Mouse (Mus musculus) hindbrain, embryonic 14.5 days (tissue): ENCODE data around the gene Meis2. TPM values are rescaled to one million over a fixed set of nuclear protein-coding genes. Genes with fewer than 3 reads are reported as not detected.

Experiments
- ATAC-seq: fragments of 200-750 bp; cut with Nextera tagmentation; 2 replicates; pipeline ENCODE4 v1.8.0; 2017; ENCODE audit warnings: moderate number of reproducible peaks, mild to moderate bottlenecking, moderate TSS enrichment, moderate library complexity; ENCODE audit not compliant: low FRiP score
- DNase-seq: peaks from one replicate; pipeline ENCODE4 v3.0.0-alpha.2; 2015; ENCODE audit warnings: low spot score
- H3K27ac ChIP-seq: fragments of 300-500 bp; sonication (generic); 2 replicates; pipeline ENCODE4 v1.5.1; 2014; ENCODE audit warnings: mild to moderate bottlenecking, moderate library complexity
- H3K27me3 ChIP-seq: fragments of 300-500 bp; sonication (generic); 2 replicates; pipeline ENCODE4 v1.6.1; 2014; ENCODE audit warnings: mild to moderate bottlenecking, low read length, mixed read lengths; ENCODE audit not compliant: control insufficient read depth, insufficient read depth
- H3K36me3 ChIP-seq: fragments of 300-500 bp; sonication (generic); replicated peaks from 2 replicates; pipeline ENCODE4 v1.6.1; 2014; ENCODE audit not compliant: control insufficient read depth, insufficient read depth
- H3K4me1 ChIP-seq: fragments of 300-500 bp; sonication (generic); replicated peaks from 2 replicates; pipeline ENCODE4 v1.6.1; 2014; ENCODE audit warnings: antibody characterized with exemption, low read length, mixed read lengths; ENCODE audit not compliant: control insufficient read depth, insufficient read depth
- H3K4me2 ChIP-seq: fragments of 300-500 bp; sonication (generic); replicated peaks from 2 replicates; pipeline ENCODE4 v1.6.1; 2014; ENCODE audit warnings: mild to moderate bottlenecking, moderate library complexity
- H3K4me3 ChIP-seq: fragments of 300-500 bp; sonication (generic); replicated peaks from 2 replicates; pipeline ENCODE4 v1.5.1; 2014; ENCODE audit warnings: mild to moderate bottlenecking, low read length
- H3K9ac ChIP-seq: fragments of 300-500 bp; sonication (generic); 2 replicates; pipeline ENCODE4 v1.6.1; 2014
- H3K9me3 ChIP-seq: fragments of 300-500 bp; sonication (generic); 2 replicates; pipeline ENCODE4 v1.6.1; 2016; ENCODE audit warnings: low read length; ENCODE audit not compliant: control insufficient read depth
- WGBS: fragments of 180-500 bp; shearing (Covaris S2); extraction: QIAGEN DNeasy Blood & Tissue Kit; methylation state at CpG from one replicate; pipeline ENCODE4 v1.1.7; 2014; 5-methylcytosine and 5-hydroxymethylcytosine counted together
- polyA plus RNA-seq: library from polyadenylated mRNA; unstranded; fragments of >200 nt; fragmentation: Nextera tagmentation; extraction: Ambion mirVana; gene quantifications from 2 replicates; pipeline ENCODE4 v1.2.1, GENCODE M21; 2014

Meis2 gene
- polyA plus RNA-seq, 1 experiment from 2014 or later: 159 TPM

- WGBS: 68% methylated on average over 8 of the region's 8 CpGs
- peak; percentile 60 for DNase-seq
- peak; percentile 82; the same call in 1 of the 2 replicates for ATAC-seq
- no peak overlapping the region for H3K4me3 ChIP-seq
- H3K4me2 ChIP-seq: no peak overlapping the region
- no peaks in the 10 kb centered on the region; the same call in 1 of the 2 replicates for H3K36me3 ChIP-seq
- no peaks in the 10 kb centered on the region for H3K4me1 ChIP-seq
- H3K27me3 ChIP-seq: no peaks in the 10 kb centered on the region
- H3K9me3 ChIP-seq: no peaks in the 10 kb centered on the region
- H3K9ac ChIP-seq: no peak overlapping the region
- no peak overlapping the region for H3K27ac ChIP-seq
These were observed 126.6 kb downstream of the Meis2 start for GRCm38 (mm10) chr2:115938926-115939563.

GRCm38 (mm10) chr2:115938296-115938695 lies 127.3 kb downstream of the Meis2 start:
- Histone ChIP-seq H3K27me3 (no peaks in the 10 kb centered on the region), H3K36me3 (no peaks in the 10 kb centered on the region; the same call in 1 of the 2 replicates), H3K9me3 (no peaks in the 10 kb centered on the region), H3K4me3 (no peak overlapping the region), H3K27ac (no peak overlapping the region), H3K9ac (no peak overlapping the region), H3K4me1 (no peaks in the 10 kb centered on the region), H3K4me2 (no peak overlapping the region)
- WGBS: 55% methylated on average over 3 of the region's 3 CpGs
- DNase-seq: peak; percentile 48
- ATAC-seq: no peak

- DNase-seq: no peak
- H3K27ac ChIP-seq: 0 out of 2 replicates have a peak overlapping the region, but pooled peaks have one; percentile 12
- 74% methylated on average over 1 of the region's 1 CpGs for WGBS
- H3K4me1 ChIP-seq: no peaks in the 10 kb centered on the region
- H3K27me3 ChIP-seq: no peaks in the 10 kb centered on the region
- no peak overlapping the region for H3K9ac ChIP-seq
- no peaks in the 10 kb centered on the region for H3K9me3 ChIP-seq
- H3K4me2 ChIP-seq: no peak overlapping the region
- H3K4me3 ChIP-seq: no peak overlapping the region
- no peak for ATAC-seq
- H3K36me3 ChIP-seq: no peaks in the 10 kb centered on the region; the same call in 1 of the 2 replicates
These were observed 127.7 kb downstream of the Meis2 start for GRCm38 (mm10) chr2:115937896-115938295.

GRCm38 (mm10) chr2:115936786-115937185 lies 128.9 kb downstream of the Meis2 start:
- no peak overlapping the region for H3K27ac ChIP-seq
- no peak overlapping the region for H3K4me2 ChIP-seq
- H3K9me3 ChIP-seq: no peaks in the 10 kb centered on the region
- no peak overlapping the region for H3K9ac ChIP-seq
- no peaks in the 10 kb centered on the region for H3K4me1 ChIP-seq
- no peaks in the 10 kb centered on the region for H3K27me3 ChIP-seq
- WGBS: 89% methylated on average over 9 of the region's 9 CpGs
- no peaks in the 10 kb centered on the region; the same call in 1 of the 2 replicates for H3K36me3 ChIP-seq
- DNase-seq (no peak), ATAC-seq (no peak)
- H3K4me3 ChIP-seq: no peak overlapping the region

- ATAC-seq (no peak), DNase-seq (no peak)
- Histone ChIP-seq H3K9me3 (no peaks in the 10 kb centered on the region), H3K4me1 (no peaks in the 10 kb centered on the region), H3K4me2 (no peak overlapping the region), H3K36me3 (no peaks in the 10 kb centered on the region), H3K27ac (no peak overlapping the region), H3K4me3 (no peak overlapping the region), H3K9ac (no peak overlapping the region), H3K27me3 (no peaks in the 10 kb centered on the region)
- 90% methylated on average over 2 of the region's 2 CpGs for WGBS
These were observed 131.3 kb downstream of the Meis2 start for GRCm38 (mm10) chr2:115934299-115934698.

GRCm38 (mm10) chr2:115933259-115933658 lies 132.4 kb downstream of the Meis2 start:
- no peak overlapping the region for H3K9ac ChIP-seq
- H3K27ac ChIP-seq: no peak overlapping the region
- no peak overlapping the region for H3K4me2 ChIP-seq
- no peaks in the 10 kb centered on the region for H3K4me1 ChIP-seq
- WGBS: 68% methylated on average over 2 of the region's 2 CpGs
- no peaks in the 10 kb centered on the region for H3K27me3 ChIP-seq
- H3K4me3 ChIP-seq: no peak overlapping the region
- no peaks in the 10 kb centered on the region for H3K36me3 ChIP-seq
- no peak for DNase-seq
- no peaks in the 10 kb centered on the region for H3K9me3 ChIP-seq
- ATAC-seq: no peak

GRCm38 (mm10) chr2:115925744-115926143 lies 139.9 kb downstream of the Meis2 start:
- no peak overlapping the region for H3K4me2 ChIP-seq
- no peaks in the 10 kb centered on the region for H3K27me3 ChIP-seq
- H3K4me1 ChIP-seq: 0 out of 2 replicates have a peak, but pooled peaks cover 5% of the 10 kb centered on the region
- ATAC-seq: no peak
- no peaks in the 10 kb centered on the region for H3K9me3 ChIP-seq
- no peak for DNase-seq
- H3K27ac ChIP-seq: no peak overlapping the region
- H3K4me3 ChIP-seq: no peak overlapping the region
- H3K36me3 ChIP-seq: no peaks in the 10 kb centered on the region
- no peak overlapping the region for H3K9ac ChIP-seq
- 65% methylated on average over 3 of the region's 3 CpGs for WGBS

GRCm38 (mm10) chr2:115924472-115924871 lies 141.2 kb downstream of the Meis2 start:
- DNase-seq: no peak
- no peak for ATAC-seq

GRCm38 (mm10) chr2:115923247-115923646 lies 142.4 kb downstream of the Meis2 start:
- no peak overlapping the region for H3K4me3 ChIP-seq
- H3K9me3 ChIP-seq: no peaks in the 10 kb centered on the region
- H3K27me3 ChIP-seq: no peaks in the 10 kb centered on the region
- H3K4me1 ChIP-seq: peaks cover 13% of the 10 kb centered on the region; the same call in 1 of the 2 replicates
- 28% methylated on average over 6 of the region's 6 CpGs for WGBS
- H3K36me3 ChIP-seq: peaks cover 3% of the 10 kb centered on the region; the same call in 1 of the 2 replicates
- ATAC-seq (0 out of 2 replicates have a peak, but pooled peaks have one; percentile 35), DNase-seq (no peak)
- H3K9ac ChIP-seq: no peak overlapping the region
- no peak overlapping the region for H3K4me2 ChIP-seq
- peak overlapping the region; percentile 45 for H3K27ac ChIP-seq

More at GRCm38 (mm10) chr2:115924472-115924871, 141.2 kb downstream of the Meis2 start:
- Histone ChIP-seq H3K4me1 (peaks cover 13% of the 10 kb centered on the region; the same call in 1 of the 2 replicates), H3K4me3 (no peak overlapping the region), H3K4me2 (no peak overlapping the region), H3K27ac (no peak overlapping the region), H3K9ac (no peak overlapping the region), H3K27me3 (no peaks in the 10 kb centered on the region), H3K36me3 (no peaks in the 10 kb centered on the region), H3K9me3 (no peaks in the 10 kb centered on the region)
- 83% methylated on average over 6 of the region's 6 CpGs for WGBS
